Mouse (Mus musculus) urinary bladder, postnatal 25 days (tissue): Measurements from ENCODE around the gene Zswim8.
A peak's percentile ranks its signal among the peaks of the same experiment; 100 is the strongest.
"Not testable (repeated sequence)": the region's sequence is repeated elsewhere in the genome, so short reads cannot be mapped to it uniquely, and the experiment has no call there.

ENCODE experiments used
- DNase-seq: peaks from one replicate; pipeline ENCODE4 v3.0.0; 2022; ENCODE audit warnings: low spot score

Zswim8 gene

GRCm38 (mm10) chr14:20694185-20694883, 13.0 kb upstream of the Zswim8 start:
- DNase-seq: no peak

DNA sequence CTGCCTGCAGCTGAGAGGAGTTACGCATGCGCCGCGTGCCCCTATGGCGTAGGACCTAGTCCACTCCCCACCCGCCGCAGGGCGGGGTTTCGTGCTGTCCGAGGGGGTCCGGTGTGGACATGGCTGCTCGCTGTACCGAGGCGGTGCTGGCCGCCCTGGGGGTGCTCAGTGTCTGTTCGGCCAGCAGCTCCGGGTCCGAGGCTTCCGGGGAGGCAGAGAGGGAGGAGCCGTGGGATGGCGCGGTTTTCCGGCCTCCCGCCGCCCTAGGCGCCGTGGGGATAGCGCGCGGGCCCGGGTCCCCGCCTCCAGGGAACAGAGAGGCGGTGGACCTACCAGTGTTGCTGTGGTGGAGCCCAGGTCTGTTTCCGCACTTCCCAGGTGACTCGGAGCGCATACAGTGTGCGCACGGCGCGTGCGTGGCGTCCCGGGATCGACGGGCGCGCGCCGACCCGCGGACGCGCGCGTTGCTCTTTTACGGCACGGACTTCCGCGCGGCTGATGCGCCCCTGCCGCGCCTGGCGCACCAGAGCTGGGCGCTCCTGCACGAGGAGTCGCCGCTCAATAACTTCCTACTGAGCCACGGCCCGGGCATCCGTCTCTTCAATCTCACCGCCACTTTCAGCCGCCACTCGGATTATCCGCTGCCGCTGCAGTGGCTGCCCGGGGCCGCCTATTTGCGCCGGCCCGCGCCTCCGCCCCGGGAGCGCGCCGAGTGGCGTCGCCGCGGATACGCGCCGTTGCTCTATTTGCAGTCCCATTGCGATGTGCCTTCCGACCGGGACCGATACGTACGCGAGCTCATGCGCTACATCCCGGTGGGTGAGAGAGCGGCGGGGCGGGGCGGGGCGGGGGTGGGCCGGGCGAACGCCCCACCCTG, 12.2 kb upstream of the Zswim8 start, which contains the start of gene Fut11:
Gene Fut11, plus strand, starts transcription at position 85 of the 877 bp plus-strand sequence.
- peak; percentile 82 for DNase-seq

- DNase-seq: no peak
Measured at GRCm38 (mm10) chr14:20695761-20696520, 11.4 kb upstream of the Zswim8 start.

GRCm38 (mm10) chr14:20696986-20697385, 10.4 kb upstream of the Zswim8 start:
- DNase-seq: no peak

- DNase-seq: no peak
Measured at GRCm38 (mm10) chr14:20698515-20698914, 8.8 kb upstream of the Zswim8 start.

- no peak for DNase-seq
Measured at GRCm38 (mm10) chr14:20700362-20700761, 7.0 kb upstream of the Zswim8 start.

DNA sequence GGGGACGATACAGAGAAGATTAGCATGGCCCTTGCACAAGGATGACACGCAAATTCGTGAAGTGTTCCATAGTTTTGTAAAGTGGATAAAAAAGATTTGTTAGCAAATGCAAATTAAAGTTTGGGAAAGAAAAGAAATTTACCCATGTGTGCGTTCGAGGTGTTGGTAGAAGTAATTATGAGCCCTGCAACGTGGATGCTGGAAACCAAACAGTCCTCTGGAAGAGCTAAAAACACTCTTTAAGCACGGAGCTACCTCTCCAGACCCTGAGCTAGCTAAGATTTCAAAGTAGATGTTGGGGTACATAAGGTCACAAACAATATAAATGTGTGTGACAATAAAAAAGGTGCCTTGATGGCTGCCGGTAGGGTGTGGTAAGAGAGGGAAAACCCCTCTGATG, 5.8 kb upstream of the Zswim8 start:
- DNase-seq: no peak

- DNase-seq: no peak
Measured at GRCm38 (mm10) chr14:20702096-20702740, 5.1 kb upstream of the Zswim8 start.

GRCm38 (mm10) chr14:20702741-20703381, 4.5 kb upstream of the Zswim8 start, which contains the start of gene Chchd1:
Gene Chchd1 (plus strand): TSS chr14:20703006.
- peak; percentile 94 for DNase-seq

DNA sequence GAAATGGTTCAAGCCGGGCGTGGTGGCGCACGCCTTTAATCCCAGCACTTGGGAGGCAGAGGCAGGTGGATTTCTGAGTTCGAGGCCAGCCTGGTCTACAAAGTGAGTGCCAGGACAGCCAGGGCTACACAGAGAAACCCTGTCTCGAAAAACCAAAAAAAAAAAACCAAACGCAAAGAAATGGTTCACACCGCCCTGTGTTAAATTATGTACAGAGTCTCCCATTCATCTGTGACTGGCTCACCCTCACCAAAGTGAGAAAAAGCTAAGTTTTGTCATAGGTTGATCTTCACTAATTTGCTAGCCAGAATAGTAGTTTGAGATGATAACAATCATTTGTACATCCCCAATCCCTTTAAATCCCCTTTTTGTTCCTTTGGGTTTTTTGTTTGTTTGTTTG, 3.9 kb upstream of the Zswim8 start:
- DNase-seq: not testable (repeated sequence)

GRCm38 (mm10) chr14:20708239-20708638, 887 bp downstream of the Zswim8 start:
- no peak for DNase-seq

GRCm38 (mm10) chr14:20713832-20714231, 6.5 kb downstream of the Zswim8 start:
- DNase-seq: no peak

- no peak for DNase-seq
Measured at GRCm38 (mm10) chr14:20718443-20718842, 11.1 kb downstream of the Zswim8 start.

DNA sequence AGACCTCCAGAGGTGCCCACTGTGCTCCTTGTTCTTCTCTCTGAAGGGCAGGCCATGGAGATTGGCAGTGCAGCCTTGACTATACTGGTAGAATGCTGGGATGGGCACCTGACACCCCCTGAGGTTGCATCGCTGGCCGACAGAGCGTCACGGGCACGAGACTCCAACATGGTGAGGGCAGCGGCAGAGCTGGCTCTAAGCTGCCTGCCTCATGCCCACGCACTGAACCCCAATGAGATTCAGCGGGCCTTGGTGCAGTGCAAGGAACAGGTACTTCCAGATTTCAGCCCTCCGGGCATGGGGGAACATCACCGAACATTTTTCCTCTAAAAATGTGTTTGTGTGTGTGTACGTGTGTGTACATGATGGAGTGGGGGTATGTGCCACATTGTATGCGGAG, 12.4 kb downstream of the Zswim8 start:
- no peak for DNase-seq

DNA sequence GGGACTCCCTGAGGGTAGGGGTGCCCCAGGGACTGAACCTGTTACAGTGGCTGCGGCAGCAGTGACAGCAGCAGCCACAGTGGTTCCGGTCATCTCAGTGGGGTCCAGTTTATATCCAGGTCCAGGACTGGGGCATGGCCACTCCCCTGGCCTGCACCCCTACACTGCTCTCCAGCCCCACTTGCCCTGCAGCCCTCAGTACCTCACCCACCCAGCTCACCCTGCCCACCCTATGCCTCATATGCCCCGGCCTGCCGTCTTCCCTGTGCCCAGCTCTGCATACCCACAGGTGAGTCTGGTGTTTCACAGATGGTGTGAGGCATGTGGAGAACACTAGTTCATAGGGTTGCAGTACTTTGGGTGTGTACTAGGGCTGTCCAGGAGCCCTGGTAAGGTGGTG, 14.0 kb downstream of the Zswim8 start:
- no peak for DNase-seq

DNA sequence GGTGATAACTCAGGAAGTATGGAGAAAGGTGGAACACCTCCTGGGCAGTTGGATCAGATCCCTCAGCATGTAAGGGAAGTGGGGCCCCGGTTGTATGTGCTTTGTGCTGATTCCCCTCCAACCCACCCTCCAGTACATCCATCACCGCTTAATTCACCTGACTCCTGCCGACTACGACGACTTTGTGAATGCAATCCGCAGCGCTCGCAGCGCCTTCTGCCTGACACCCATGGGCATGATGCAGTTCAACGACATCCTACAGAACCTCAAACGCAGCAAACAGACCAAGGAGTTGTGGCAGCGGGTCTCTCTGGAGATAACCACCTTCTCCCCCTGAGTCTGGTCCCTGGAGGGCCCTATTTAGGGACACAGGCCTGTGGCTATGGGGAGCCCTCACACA, 15.7 kb downstream of the Zswim8 start:
- no peak for DNase-seq

DNA sequence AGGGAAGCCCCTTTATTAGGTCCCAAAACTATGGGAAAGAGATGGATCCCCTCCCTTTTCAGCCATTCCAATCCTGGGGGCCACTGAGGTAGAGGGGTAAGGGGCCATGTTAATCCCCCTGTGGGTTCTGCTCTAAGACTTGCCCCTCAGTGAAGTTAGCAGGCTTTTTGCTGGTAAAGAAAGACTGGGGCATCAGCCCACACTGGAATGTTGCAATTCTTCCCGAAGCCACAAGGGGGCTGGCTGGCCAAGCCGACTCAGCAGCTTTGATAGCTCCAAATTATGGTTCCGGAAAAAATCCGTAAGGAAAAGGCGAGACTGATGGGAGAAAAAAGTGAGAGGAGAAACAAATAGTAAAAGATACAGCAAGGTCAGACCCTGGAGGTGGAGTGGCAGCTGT, 16.7 kb downstream of the Zswim8 start:
- peak; percentile 63 for DNase-seq

DNA sequence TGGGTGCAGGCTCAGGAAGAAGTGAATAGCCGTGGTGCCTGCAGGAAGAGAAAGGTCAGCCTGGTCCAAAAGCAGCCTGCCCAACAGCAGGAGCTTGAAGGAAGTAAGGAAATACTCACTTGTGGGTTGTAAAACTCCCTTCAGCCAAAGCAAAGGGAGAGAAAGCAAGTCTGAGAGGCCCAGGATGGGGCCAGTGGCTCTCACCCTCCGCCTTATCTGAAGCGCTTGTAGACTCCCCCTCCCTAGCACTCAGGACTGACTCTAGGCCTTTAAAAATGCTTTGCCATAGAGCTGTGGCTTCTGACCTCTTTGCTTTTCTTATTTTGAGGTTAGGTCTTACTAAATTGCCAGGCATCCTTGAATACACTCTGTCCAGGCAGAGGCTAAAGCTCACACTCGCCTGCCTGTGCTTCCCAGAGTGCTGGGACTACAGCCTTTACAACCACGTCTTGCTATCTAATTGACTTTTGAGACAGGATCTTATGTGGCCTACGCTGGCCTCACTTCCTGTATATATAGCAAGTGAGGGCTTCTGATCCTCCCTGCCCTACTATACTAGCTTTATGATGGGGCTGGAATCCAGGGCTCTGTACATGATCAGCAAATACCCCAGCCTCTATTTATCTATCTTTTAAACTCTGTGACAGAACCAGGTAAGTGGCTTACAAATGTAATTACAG, 18.4 kb downstream of the Zswim8 start:
- no peak for DNase-seq

DNA sequence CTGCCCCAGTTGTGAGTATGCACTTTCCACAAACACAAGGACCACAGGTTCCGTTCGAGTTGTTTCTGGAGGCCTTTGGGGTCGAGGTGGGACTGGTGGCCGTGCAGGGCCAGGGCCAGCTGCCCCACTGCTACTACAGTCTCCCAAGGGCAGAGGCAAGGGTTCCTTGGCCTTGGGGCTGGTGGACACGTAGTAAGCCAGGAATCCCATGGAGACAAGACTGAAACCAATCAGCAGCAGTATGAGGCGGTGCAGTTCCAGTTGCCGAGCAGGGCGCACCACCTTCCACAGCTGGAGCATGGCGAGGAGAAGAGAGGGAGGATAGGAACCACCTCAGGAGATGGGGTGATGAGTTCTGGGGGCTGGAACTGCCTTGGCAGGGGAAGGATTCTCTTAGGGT, 22.5 kb downstream of the Zswim8 start:
- no peak for DNase-seq

DNA sequence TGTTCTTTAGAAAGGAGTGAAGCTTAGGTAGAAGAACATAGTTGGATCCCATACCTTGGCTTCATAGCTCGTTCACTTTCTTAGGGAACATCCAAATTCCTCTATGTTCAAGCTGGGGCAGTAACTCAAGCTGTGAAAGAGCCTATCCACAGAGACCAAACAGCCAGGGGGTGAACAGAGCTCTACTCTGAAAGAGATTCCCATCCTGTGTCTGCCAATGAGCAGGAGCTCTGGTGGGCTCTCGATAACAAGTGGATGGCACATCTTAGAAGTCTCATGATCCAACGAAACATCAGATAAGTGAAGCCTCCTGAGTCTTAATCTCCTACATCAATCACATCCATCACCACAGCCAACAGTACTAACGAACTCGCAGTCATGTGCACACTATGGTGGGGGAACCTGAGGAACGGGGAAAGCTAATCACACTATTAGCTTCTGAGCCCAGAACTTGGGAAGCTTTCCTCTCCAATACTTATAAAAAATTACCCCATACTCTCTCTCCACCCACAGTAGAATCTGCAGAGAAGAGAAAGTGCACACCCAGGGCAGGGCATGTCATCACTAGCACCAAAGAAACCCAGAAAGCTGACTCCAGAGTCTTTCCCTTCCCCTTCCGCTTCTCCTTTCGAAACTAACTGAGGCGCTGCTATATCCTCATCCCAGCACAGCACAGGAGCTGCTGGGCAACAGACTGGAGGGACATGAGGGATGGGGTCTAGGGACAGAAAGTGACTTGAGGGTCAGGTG, 23.7 kb downstream of the Zswim8 start:
- no peak for DNase-seq
